Mouse (Mus musculus) cerebellum, adult (tissue): Measurements from ENCODE around the gene Mast4.

ENCODE experiments used
- ATAC-seq: cut with Nextera tagmentation; 2 replicates; pipeline ENCODE4 v1.9.2; 2017; ENCODE audit warnings: mild to moderate bottlenecking, moderate library complexity, mixed read lengths; ENCODE audit not compliant: insufficient number of reproducible peaks, low FRiP score, low TSS enrichment

Mast4 gene

GRCm38 (mm10) chr13:103203376-103203895 lies 130.9 kb downstream of the Mast4 start:
- no peak for ATAC-seq

GRCm38 (mm10) chr13:103201016-103201760 lies 133.1 kb downstream of the Mast4 start:
- ATAC-seq: no peak

- ATAC-seq: no peak
These were observed 134.3 kb downstream of the Mast4 start for GRCm38 (mm10) chr13:103199823-103200660.

GRCm38 (mm10) chr13:103198210-103198940 lies 135.9 kb downstream of the Mast4 start:
- no peak for ATAC-seq

DNA sequence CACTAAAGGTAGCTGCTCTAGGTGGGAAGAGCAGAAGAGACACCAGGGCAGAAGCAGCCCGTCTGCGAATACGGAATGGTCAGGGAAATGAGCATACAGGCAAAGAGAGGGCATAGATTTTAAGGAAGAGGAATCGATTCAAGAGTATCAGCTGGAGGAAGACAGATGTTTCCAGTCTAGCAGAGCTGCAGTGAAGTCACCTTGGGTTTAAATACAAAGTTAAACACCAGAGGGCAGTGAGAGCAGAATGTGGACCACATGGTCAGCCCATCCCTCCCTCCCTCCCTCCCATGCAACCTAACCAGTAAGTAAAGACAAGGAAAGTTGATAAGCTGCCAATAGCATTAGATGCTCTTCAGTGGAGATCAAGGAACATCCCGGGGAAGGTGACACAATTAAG lies 138.0 kb downstream of the Mast4 start:
- ATAC-seq: no peak

DNA sequence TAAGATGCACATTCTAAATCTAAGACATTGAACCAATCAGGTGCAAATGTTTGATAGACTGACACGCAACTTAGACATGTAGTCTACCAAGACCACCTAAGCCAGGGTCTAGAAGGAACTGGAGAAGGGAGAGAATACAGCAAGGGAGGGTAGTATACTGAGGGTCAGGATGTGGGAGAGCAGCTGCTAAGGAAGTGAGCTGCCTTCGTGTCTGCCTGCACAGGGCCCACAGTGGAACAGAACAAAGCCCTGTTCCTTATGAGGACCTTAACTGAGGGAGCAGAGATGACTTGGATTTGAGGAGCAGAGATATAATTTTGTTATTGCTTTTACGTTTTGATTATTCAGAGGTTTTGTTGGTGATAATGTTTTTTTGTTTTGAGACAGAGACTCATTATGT lies 138.4 kb downstream of the Mast4 start:
- ATAC-seq: no peak

DNA sequence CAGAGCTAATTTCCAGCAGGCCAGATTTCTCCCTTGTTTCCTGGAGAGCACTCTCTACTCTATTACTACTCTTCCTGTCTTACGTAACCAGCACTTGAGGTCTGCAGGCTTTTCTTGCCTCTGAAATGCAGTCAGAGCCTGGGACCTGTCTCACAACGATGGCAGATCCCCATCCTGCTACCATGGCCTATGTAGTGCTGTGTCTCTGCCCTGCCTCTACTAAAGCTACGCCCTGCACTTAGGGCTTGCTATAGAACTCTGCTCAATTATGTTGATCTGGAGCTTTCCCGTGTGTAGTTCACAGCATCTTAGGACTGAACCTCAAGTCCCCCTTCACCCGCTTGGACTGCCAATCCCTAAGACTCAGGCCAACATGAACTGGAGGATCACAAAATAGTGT lies 150.7 kb downstream of the Mast4 start:
- ATAC-seq: no peak

DNA sequence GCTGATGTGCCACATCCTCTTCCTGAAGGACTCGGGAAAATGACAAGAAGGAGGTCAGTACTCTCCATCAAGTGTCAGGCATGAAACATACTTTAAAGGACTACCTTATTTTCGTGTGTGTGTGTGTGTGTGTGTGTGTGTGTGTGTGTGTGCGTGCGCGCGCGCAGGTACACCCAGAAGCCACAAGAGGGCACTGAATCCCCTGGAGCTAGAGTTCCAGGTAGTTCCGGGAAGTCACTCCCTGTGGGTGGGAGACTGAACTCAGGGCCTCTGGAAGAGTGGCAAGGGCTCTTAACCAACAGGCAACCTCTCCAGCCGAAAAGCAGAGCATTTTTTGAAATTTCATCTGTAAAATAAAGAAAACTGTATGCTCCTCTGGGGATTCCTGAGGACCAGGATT lies 152.5 kb downstream of the Mast4 start:
- ATAC-seq: no peak

- ATAC-seq: no peak
These were observed 157.4 kb downstream of the Mast4 start for GRCm38 (mm10) chr13:103176871-103177270.

GRCm38 (mm10) chr13:103174431-103174830 lies 159.9 kb downstream of the Mast4 start:
- no peak for ATAC-seq

DNA sequence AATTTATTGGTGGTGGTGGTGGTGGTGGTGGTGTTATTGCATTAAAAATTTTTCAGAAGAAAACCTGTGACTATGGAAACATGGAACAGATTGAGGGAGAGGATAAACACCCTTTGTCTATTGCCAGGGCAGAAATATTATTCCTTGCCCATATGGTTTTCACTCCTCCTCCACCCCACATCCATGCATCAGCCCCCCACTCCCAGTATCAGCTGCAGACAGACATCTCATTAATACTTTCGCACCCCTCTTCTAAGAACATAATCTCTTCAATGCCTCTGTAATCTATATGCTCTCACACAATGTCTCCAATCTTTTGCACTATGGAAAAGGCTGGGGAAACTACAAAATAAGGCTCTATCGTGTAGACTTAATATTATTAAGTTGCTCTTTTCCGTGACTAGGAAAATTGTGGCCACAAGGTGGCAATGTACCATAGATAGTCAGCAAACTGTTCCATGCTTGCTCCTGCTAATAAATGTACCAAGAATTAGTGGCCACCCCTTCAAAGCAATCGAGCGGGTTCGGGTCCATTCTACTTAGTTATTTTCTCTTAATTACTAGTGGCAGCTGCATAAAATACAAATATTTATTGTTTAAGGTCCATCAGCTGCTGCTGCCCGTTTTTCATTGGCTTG lies 160.6 kb downstream of the Mast4 start:
- no peak for ATAC-seq

DNA sequence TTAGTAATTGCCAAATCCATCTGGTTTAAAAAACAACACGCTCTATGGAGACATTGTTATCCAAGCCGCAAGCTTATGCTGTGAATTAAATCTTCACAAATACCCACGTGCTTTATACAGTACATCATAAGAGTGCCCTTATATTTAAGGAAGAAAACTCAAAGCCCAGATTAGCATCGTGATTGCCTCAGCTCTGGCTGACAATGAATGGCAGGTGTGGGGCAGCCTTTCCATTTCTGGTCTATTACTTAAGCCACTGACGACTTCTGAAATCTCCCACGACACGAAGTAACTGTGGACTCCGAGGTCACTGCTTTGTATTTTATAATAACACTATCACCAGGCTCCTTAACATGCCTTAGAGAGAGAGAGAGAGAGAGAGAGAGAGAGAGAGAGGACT lies 182.4 kb downstream of the Mast4 start:
- ATAC-seq: no peak

DNA sequence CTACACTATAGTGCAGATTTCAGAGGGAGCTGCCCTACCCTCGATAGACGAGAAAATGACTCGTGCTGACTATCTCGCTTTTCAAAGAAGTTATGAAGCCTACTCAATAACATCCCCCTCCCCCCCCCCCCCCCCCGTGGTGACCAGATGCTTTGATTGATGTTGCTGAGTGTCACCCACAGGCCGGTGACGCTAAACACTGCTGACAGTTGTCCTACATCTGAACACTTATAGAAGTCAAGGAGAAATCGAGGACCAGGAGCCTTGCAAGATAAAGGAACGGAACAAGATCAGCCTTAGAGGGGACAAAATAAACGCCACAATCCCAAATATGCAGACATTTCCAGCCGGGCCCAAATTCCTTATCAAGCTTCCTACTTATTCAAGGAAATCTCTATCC lies 183.1 kb downstream of the Mast4 start:
- ATAC-seq: no peak

- ATAC-seq: no peak
These were observed 183.6 kb downstream of the Mast4 start for GRCm38 (mm10) chr13:103150671-103151070.

DNA sequence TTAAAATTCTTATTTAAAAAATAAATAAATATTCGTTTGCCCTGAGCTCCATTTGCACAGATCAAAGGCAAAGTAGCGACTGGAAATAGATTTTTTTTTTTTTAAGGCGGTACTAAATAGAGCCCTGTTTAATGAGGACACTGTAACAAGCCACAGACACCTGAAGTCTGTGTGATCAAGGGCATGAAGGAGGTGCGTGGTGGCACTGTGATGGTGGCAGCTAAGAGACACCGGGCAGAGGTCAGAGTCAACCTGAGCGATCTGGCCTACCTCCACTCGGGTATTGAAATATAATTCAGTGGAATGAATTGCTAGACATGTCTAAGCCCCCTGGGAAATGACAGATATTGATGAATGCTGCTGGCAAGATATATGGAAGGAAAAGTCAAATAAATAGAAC lies 184.9 kb downstream of the Mast4 start:
- no peak for ATAC-seq

DNA sequence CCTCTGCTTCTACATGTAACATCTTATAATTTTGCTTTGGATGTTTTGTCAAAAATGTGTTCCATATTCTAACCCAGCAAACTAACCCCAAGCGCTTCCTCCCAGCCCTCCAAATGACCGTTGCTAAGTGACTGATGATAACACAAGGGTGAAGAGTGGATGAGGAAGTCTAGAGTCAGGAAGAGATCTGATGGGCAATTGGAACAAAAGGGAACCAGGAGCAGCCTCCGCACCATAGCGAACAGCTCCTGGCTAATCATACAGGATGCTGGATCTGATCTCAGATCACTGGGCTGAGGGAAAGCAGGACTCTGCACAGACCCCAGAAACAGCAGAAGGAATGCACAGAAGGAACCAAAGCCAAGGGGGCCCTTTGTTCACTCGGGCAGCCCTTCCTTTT lies 190.0 kb downstream of the Mast4 start:
- ATAC-seq: no peak

DNA sequence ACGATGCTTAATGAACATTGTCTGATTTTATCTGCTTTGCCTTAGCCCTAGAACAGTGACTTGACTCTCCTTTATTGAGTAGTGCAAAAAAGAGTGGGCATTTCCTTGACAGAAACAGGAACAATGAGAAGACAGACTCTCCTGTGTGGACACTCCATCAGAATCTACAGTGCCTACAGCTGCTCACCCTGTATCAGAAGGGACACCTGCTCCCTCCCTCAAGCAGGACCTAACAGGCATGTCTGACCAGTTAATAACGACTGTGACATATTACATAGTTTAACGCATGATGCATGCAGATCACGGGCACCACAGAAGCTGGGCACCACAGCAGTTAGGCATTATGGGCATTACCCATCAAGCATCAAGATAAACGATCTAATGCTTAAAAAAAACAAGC lies 193.0 kb downstream of the Mast4 start:
- no peak for ATAC-seq

DNA sequence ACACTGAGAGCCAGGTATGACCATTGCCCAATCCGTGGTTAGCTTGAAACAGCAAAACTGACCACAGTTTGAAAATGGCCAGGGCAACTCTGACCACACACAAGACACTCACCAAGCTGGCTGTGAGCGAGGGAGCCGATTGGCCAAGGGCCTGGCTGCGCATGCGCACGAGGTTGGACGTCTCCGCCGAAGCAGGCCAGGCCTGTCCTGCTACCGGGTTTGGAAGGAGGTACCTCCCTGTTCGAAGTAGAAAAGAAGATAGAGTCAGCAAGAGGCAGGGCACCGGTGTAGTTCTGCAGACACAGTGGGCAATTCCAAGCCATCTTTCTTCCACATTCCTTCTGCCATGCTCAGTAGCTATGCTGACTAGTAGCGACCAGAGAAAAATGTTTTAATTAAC lies 194.2 kb downstream of the Mast4 start:
- ATAC-seq: no peak

- ATAC-seq: no peak
These were observed 196.0 kb downstream of the Mast4 start for GRCm38 (mm10) chr13:103138298-103138697.

DNA sequence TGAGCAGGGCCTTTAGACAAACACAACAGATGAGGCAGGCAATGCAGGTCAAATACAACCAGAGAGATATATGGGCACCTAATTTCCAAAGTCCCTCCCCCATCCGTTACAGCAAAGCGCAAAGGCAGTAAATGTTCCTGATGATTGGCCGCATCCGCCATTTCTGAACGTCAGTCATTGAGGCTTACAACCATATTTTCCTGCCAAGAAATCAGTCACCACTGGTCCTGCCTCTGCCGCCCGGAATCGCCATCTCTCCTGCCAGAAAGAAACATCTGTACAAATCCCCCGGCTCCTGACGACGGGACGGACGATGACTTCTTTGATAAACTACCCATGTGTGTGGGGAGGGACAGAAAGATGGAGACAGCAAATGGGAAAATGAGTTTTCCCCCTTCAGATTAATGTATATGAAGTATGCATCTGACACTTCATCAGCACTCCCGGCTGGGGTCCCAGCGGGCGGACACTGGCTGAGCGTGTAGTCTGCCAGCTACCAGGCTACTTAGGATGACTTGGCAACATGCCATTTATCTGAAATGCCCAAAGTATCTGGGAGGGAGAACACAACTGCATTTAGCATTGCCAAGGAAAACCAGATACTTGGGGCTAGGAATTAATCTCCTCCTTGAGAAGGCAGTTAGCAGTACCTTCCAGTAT lies 198.9 kb downstream of the Mast4 start:
- ATAC-seq: no peak
